Mouse (Mus musculus) liver, embryonic 16.5 days (tissue): Measurements from ENCODE around the gene Batf3. TPM values are rescaled to one million over a fixed set of nuclear protein-coding genes. Genes with fewer than 3 reads are reported as not detected.

ENCODE experiments used
- polyA plus RNA-seq: library from polyadenylated mRNA; unstranded; fragments of >200 nt; fragmentation: Nextera tagmentation; extraction: Ambion mirVana; gene quantifications from 2 replicates; pipeline ENCODE4 v1.2.1, GENCODE M21; 2015

The Batf3 gene
- polyA plus RNA-seq, 1 experiment from 2014 or later = 1.5 TPM

Other genes starting within 250 kb of the Batf3 start
- 3.4 and 4.9 TPM in 2 replicates for gene Rps6kc1, start 186.1 kb upstream of the Batf3 start, polyA plus RNA-seq
- gene Angel2, start 172.7 kb upstream of the Batf3 start, polyA plus RNA-seq = 11.3 and 11.6 TPM in 2 replicates
- 0.85 and 0.94 TPM in 2 replicates for gene Vash2, start 118.6 kb upstream of the Batf3 start, polyA plus RNA-seq
- gene Flvcr1, start 71.7 kb upstream of the Batf3 start, polyA plus RNA-seq = 2.1 and 2.2 TPM in 2 replicates
- not detected in 2 replicates for gene Spata45, start 61.2 kb upstream of the Batf3 start, polyA plus RNA-seq
- gene Tatdn3, start 34.9 kb upstream of the Batf3 start, polyA plus RNA-seq = 5.9 and 6.4 TPM in 2 replicates
- 12.7 and 13.5 TPM in 2 replicates for gene Nsl1, start 34.8 kb upstream of the Batf3 start, polyA plus RNA-seq
- not detected in 2 replicates for gene Fam71a, start 67.0 kb downstream of the Batf3 start, polyA plus RNA-seq
- 1.5 and 1.9 TPM in 2 replicates for gene Atf3, start 120.2 kb downstream of the Batf3 start, polyA plus RNA-seq
- 22.0 and 25.5 TPM in 2 replicates for gene Nenf, start 220.3 kb downstream of the Batf3 start, polyA plus RNA-seq
- gene Tmem206, start 228.1 kb downstream of the Batf3 start, polyA plus RNA-seq = 5.9 and 6.1 TPM in 2 replicates